Mouse (Mus musculus) thymus, adult 2 months (tissue): ENCODE data around the gene Lrrc41. TPM values are rescaled to one million over a fixed set of nuclear protein-coding genes. Genes with fewer than 3 reads are reported as not detected.

Experiments
- DNase-seq: peaks from one replicate; pipeline ENCODE4 v3.0.0; 2021
- H3K27ac ChIP-seq: fragments of 200-500 bp; 2 replicates; pipeline ENCODE4 v1.5.1; 2012; ENCODE audit warnings: low read length, control low read depth; ENCODE audit not compliant: control insufficient read depth, insufficient read depth
- H3K27me3 ChIP-seq: fragments of 200-500 bp; 2 replicates; pipeline ENCODE4 v1.6.1; 2012; ENCODE audit warnings: mild to moderate bottlenecking, low read length, moderate library complexity, mixed read lengths; ENCODE audit not compliant: control insufficient read depth, insufficient read depth
- H3K36me3 ChIP-seq: fragments of 200-500 bp; 2 replicates; pipeline ENCODE4 v1.6.1; 2012; ENCODE audit warnings: mild to moderate bottlenecking, low read length, moderate library complexity; ENCODE audit not compliant: control insufficient read depth, insufficient read depth
- H3K4me1 ChIP-seq: fragments of 200-500 bp; replicated peaks from 2 replicates; pipeline ENCODE4 v1.6.1; 2012; ENCODE audit warnings: low read length; ENCODE audit not compliant: control insufficient read depth, insufficient read depth
- H3K4me3 ChIP-seq: fragments of 200-500 bp; 2 replicates; pipeline ENCODE4 v1.5.1; 2012; ENCODE audit warnings: mild to moderate bottlenecking, low read length, control low read depth, moderate library complexity; ENCODE audit not compliant: control insufficient read depth, insufficient read depth
- CTCF ChIP-seq: fragments of 200-500 bp; IDR thresholded peaks from 2 replicates; pipeline ENCODE4 v1.5.1; 2012; ENCODE audit warnings: mild to moderate bottlenecking, control low read depth, low read length, moderate library complexity, borderline replicate concordance; ENCODE audit not compliant: control insufficient read depth, poor library complexity, insufficient read depth; ENCODE audit errors: extremely low read depth
- POLR2A ChIP-seq: fragments of 200-500 bp; IDR thresholded peaks from 2 replicates; pipeline ENCODE4 v1.6.1; 2012; ENCODE audit warnings: mild to moderate bottlenecking, low read length, control low read depth, moderate library complexity; ENCODE audit not compliant: control insufficient read depth, poor library complexity, insufficient read depth; ENCODE audit errors: extremely low read depth
- WGBS: fragments of 180-500 bp; shearing (Covaris S2); methylation state at CpG from one replicate; pipeline ENCODE4 v1.1.7; 2018; 5-methylcytosine and 5-hydroxymethylcytosine counted together
- polyA plus RNA-seq: library from polyadenylated mRNA; depleted of rRNA; stranded (reverse); fragments of >200 nt; gene quantifications from 2 replicates; pipeline ENCODE4 v1.2.3, GENCODE M21; 2012

Gene Lrrc41
- polyA plus RNA-seq, 1 experiment: 66.1 TPM

GRCm38 (mm10) chr4:116077240-116078095 is 2.4 kb downstream of the Lrrc41 start:
- TF ChIP-seq POLR2A: no peak
- no peak for TF ChIP-seq CTCF
- Histone ChIP-seq H3K27me3 (no peaks in the 10 kb centered on the region), H3K4me1 (peaks cover 15% of the 10 kb centered on the region), H3K27ac (no peak overlapping the region), H3K36me3 (peaks cover 9% of the 10 kb centered on the region), H3K4me3 (peak overlapping the region; percentile 91; the same call in 1 of the 2 replicates)
- no peak for DNase-seq
- WGBS: 69% methylated on average over 3 of the region's 3 CpGs

- no peaks in the 10 kb centered on the region for H3K27me3 ChIP-seq
- DNase-seq: peak; percentile 4
- H3K36me3 ChIP-seq: peaks cover 16% of the 10 kb centered on the region
- 78% methylated on average over 23 of the region's 23 CpGs for WGBS
- no peak overlapping the region for H3K27ac ChIP-seq
- H3K4me3 ChIP-seq: no peak overlapping the region
- H3K4me1 ChIP-seq: peaks cover 9% of the 10 kb centered on the region
- TF ChIP-seq POLR2A (no peak), CTCF (no peak)
Measured at GRCm38 (mm10) chr4:116088510-116089249, 13.6 kb downstream of the Lrrc41 start.

GRCm38 (mm10) chr4:116096291-116096690 is 21.2 kb downstream of the Lrrc41 start:
- 92% methylated on average over 10 of the region's 10 CpGs for WGBS
- Histone ChIP-seq H3K36me3 (peaks cover 60% of the 10 kb centered on the region), H3K4me1 (no peaks in the 10 kb centered on the region), H3K27me3 (no peaks in the 10 kb centered on the region), H3K4me3 (no peak overlapping the region), H3K27ac (no peak overlapping the region)
- TF ChIP-seq POLR2A: no peak
- TF ChIP-seq CTCF: no peak
- no peak for DNase-seq

- H3K27me3 ChIP-seq: no peaks in the 10 kb centered on the region
- TF ChIP-seq CTCF (no peak), POLR2A (no peak)
- H3K4me3 ChIP-seq: no peak overlapping the region
- H3K36me3 ChIP-seq: peaks cover 60% of the 10 kb centered on the region
- no peak for DNase-seq
- WGBS: 90% methylated on average over 8 of the region's 8 CpGs
- H3K4me1 ChIP-seq: no peaks in the 10 kb centered on the region
- H3K27ac ChIP-seq: no peak overlapping the region
Measured at GRCm38 (mm10) chr4:116097211-116097610, 22.1 kb downstream of the Lrrc41 start.

GRCm38 (mm10) chr4:116100959-116101358 is 25.9 kb downstream of the Lrrc41 start:
- Histone ChIP-seq H3K4me1 (no peaks in the 10 kb centered on the region), H3K27ac (no peak overlapping the region), H3K27me3 (no peaks in the 10 kb centered on the region), H3K4me3 (no peak overlapping the region), H3K36me3 (peaks cover 45% of the 10 kb centered on the region)
- DNase-seq: no peak
- no peak for TF ChIP-seq POLR2A
- WGBS: 92% methylated on average over 7 of the region's 7 CpGs

GRCm38 (mm10) chr4:116105278-116105677 is 30.2 kb downstream of the Lrrc41 start:
- TF ChIP-seq POLR2A (no peak), CTCF (no peak)
- Histone ChIP-seq H3K4me1 (no peaks in the 10 kb centered on the region), H3K36me3 (peaks cover 11% of the 10 kb centered on the region; the same call in 1 of the 2 replicates), H3K4me3 (no peak overlapping the region), H3K27ac (no peak overlapping the region), H3K27me3 (no peaks in the 10 kb centered on the region)
- 97% methylated on average over 5 of the region's 5 CpGs for WGBS
- DNase-seq: no peak

GRCm38 (mm10) chr4:116110695-116111094 is 35.6 kb downstream of the Lrrc41 start:
- no peak overlapping the region for H3K27ac ChIP-seq
- H3K4me1 ChIP-seq: no peaks in the 10 kb centered on the region
- no peak for DNase-seq
- 98% methylated on average over 6 of the region's 6 CpGs for WGBS
- no peak for TF ChIP-seq CTCF
- TF ChIP-seq POLR2A: no peak
- peaks cover under 1% of the 10 kb centered on the region; the same call in 1 of the 2 replicates for H3K36me3 ChIP-seq
- no peak overlapping the region for H3K4me3 ChIP-seq
- no peaks in the 10 kb centered on the region for H3K27me3 ChIP-seq
